Mouse (Mus musculus) cortical plate, adult 2 months (tissue): ENCODE data around the gene Saa4.

Source experiments
- CTCF ChIP-seq: fragments of 200-500 bp; IDR thresholded peaks from 2 replicates; pipeline ENCODE4 v1.5.1; 2011; ENCODE audit warnings: mild to moderate bottlenecking, control low read depth, low read length; ENCODE audit not compliant: insufficient read depth; ENCODE audit errors: extremely low read depth
- POLR2A ChIP-seq: fragments of 200-500 bp; IDR thresholded peaks from 2 replicates; pipeline ENCODE4 v1.6.1; 2011; ENCODE audit warnings: mild to moderate bottlenecking, low read length, control low read depth; ENCODE audit not compliant: insufficient read depth; ENCODE audit errors: extremely low read depth

- no peak for TF ChIP-seq CTCF
- TF ChIP-seq POLR2A, result no peak
Measured at GRCm38 (mm10) chr7:46678417-46678816, 54.0 kb downstream of the Saa4 start.
